Mouse (Mus musculus): ENCODE measurements at regions not wholly inside any gene's neighbourhood (a gene's known extent, or its start where the extent isn't known, plus 50 kb on each side); places are given as distances from the start of the nearest gene placed in this dataset.

- in situ Hi-C loops (cut with MboI, MseI): no loop called here
Observed at GRCm38 (mm10) chr17:61018647-61019046, 1862.5 kb downstream of the Efna5 start.

All from T-helper 17 cell (primary cell).